Mouse (Mus musculus) forebrain, embryonic 12.5 days (tissue): ENCODE results near the gene Bptf. TPM values are rescaled to one million over a fixed set of nuclear protein-coding genes. Genes with fewer than 3 reads are reported as not detected.
"Not testable (repeated sequence)": the region's sequence is repeated elsewhere in the genome, so short reads cannot be mapped to it uniquely, and the experiment has no call there.

Experiments used
- ATAC-seq: fragments of 200-750 bp; cut with Nextera tagmentation; 2 replicates; pipeline ENCODE4 v1.8.0; 2017; ENCODE audit warnings: moderate TSS enrichment; ENCODE audit not compliant: low FRiP score
- H3K27ac ChIP-seq: fragments of 300-500 bp; sonication (generic); 2 replicates; pipeline ENCODE4 v1.5.1; 2016; ENCODE audit warnings: mild to moderate bottlenecking
- H3K27me3 ChIP-seq: fragments of 300-500 bp; sonication (generic); 2 replicates; pipeline ENCODE4 v1.6.1; 2016; ENCODE audit warnings: mild to moderate bottlenecking
- H3K36me3 ChIP-seq: fragments of 300-500 bp; sonication (generic); replicated peaks from 2 replicates; pipeline ENCODE4 v1.6.1; 2016; ENCODE audit warnings: mild to moderate bottlenecking
- H3K4me1 ChIP-seq: fragments of 300-500 bp; sonication (generic); 2 replicates; pipeline ENCODE4 v1.6.1; 2016
- H3K4me2 ChIP-seq: fragments of 300-500 bp; sonication (generic); 2 replicates; pipeline ENCODE4 v1.6.1; 2016; ENCODE audit warnings: mild to moderate bottlenecking, moderate library complexity
- H3K4me3 ChIP-seq: fragments of 300-500 bp; sonication (generic); replicated peaks from 2 replicates; pipeline ENCODE4 v1.5.1; 2016; ENCODE audit warnings: mild to moderate bottlenecking
- H3K9ac ChIP-seq: fragments of 300-500 bp; sonication (generic); 2 replicates; pipeline ENCODE4 v1.6.1; 2016; ENCODE audit warnings: mild to moderate bottlenecking
- H3K9me3 ChIP-seq: fragments of 300-500 bp; sonication (generic); 2 replicates; pipeline ENCODE4 v1.6.1; 2016
- WGBS: fragments of 180-500 bp; shearing (Covaris S2); methylation state at CpG from one replicate; pipeline ENCODE4 v1.1.7; 2016; 5-methylcytosine and 5-hydroxymethylcytosine counted together
- polyA plus RNA-seq: library from polyadenylated mRNA; unstranded; fragments of >200 nt; fragmentation: Nextera tagmentation; extraction: Ambion mirVana; gene quantifications from 2 replicates; pipeline ENCODE4 v1.2.1, GENCODE M21; 2016

Gene Bptf
- polyA plus RNA-seq, 1 experiment from 2014 or later, result 48.3 TPM

DNA sequence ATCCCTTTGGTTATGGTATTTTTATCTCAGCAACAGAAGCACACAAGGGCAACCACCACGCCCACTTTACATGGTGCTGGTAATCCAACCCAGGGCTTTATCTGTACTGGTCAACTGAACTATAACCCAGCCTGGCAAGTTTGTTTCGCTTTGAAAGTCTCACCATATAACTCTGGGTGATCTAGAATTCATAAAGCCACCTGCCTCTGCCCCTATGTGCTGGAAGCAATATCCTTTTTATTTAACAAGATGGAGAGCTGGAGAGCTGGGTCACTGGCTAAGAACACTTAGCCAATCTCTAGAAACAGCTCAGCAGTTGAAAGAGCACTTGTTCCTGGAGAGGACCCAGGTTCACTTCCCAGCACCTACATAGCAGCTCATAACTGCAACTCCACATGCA lies 144.5 kb downstream of the Bptf start:
- no peaks in the 10 kb centered on the region for H3K4me1 ChIP-seq
- 93% methylated on average over 2 of the region's 2 CpGs for WGBS
- H3K4me3 ChIP-seq, result no peak overlapping the region
- no peak overlapping the region for H3K4me2 ChIP-seq
- peaks cover 58% of the 10 kb centered on the region for H3K36me3 ChIP-seq
- ATAC-seq, result no peak
- no peak overlapping the region for H3K27ac ChIP-seq
- no peaks in the 10 kb centered on the region for H3K27me3 ChIP-seq
- H3K9me3 ChIP-seq, result no peaks in the 10 kb centered on the region
- H3K9ac ChIP-seq, result no peak overlapping the region

DNA sequence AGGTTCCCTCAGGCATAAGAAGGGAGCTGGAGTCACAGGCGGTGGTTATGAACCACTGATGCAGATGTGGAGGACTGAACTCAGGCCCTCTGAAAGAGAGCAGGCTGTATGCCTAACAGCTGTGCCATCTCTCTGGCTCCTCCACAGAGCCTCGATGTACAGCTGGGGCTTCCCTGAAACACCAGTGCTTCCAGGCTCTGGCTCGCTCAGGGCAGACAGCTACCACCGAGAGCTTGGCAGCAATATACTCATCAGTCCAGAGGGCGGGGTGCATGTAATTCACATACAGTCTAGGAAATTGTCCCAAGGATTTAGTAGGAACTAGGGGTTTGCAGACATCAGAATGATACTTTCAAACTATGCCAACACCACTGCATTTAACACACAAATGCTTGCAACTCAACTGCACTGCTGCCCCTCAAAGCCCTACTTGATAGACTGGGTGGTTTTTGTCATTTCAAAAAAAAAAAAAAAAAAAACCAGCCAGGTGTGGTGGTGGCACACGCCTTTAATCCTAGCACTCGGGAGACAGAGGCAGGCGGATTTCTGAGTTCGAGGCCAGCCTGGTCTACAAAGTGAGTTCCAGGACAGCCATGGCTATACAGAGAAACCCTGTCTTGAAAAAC lies 145.8 kb downstream of the Bptf start:
- not testable (repeated sequence) for H3K4me1 ChIP-seq, H3K4me3 ChIP-seq, ATAC-seq, H3K9me3 ChIP-seq, H3K27ac ChIP-seq, H3K4me2 ChIP-seq, H3K27me3 ChIP-seq, H3K9ac ChIP-seq
- WGBS, result 90% methylated on average over 9 of the region's 9 CpGs
- H3K36me3 ChIP-seq, result peaks cover 47% of the 10 kb centered on the region

Other genes starting within 250 kb of the Bptf start
- 17.3 and 18.3 TPM in 2 replicates for gene Smurf2, start 211.4 kb downstream of the Bptf start, polyA plus RNA-seq
- gene Kpna2, start 132.6 kb downstream of the Bptf start, polyA plus RNA-seq, result 567 and 599 TPM in 2 replicates
- 2.4 and 3.1 TPM in 2 replicates for gene 1810010H24Rik, start 106.4 kb downstream of the Bptf start, polyA plus RNA-seq
- 67.3 and 69.4 TPM in 2 replicates for gene Nol11, start 57.3 kb upstream of the Bptf start, polyA plus RNA-seq